Mouse (Mus musculus): ENCODE measurements around the gene Psme3. TPM values are rescaled to one million over a fixed set of nuclear protein-coding genes. Genes with fewer than 3 reads are reported as not detected.
A peak's percentile ranks its signal among the peaks of the same experiment; 100 is the strongest.

Psme3 gene
- total RNA-seq, 2 experiments from 2014 or later, result 122 to 145 TPM

GRCm38 (mm10) chr11:101351721-101352111 is 35.7 kb downstream of the Psme3 start:
- DNase-seq, result no peak

GRCm38 (mm10) chr11:101353436-101353835 is 37.4 kb downstream of the Psme3 start:
- DNase-seq, result no peak

GRCm38 (mm10) chr11:101354438-101355010 is 38.5 kb downstream of the Psme3 start:
- no peak for DNase-seq

GRCm38 (mm10) chr11:101355916-101356315 is 39.9 kb downstream of the Psme3 start:
- no peak for DNase-seq

GRCm38 (mm10) chr11:101357505-101358182 is 41.6 kb downstream of the Psme3 start:
- DNase-seq, result no peak

GRCm38 (mm10) chr11:101359776-101360175 is 43.8 kb downstream of the Psme3 start:
- no peak for DNase-seq

- no peak for DNase-seq
Measured at GRCm38 (mm10) chr11:101360651-101361113, 44.7 kb downstream of the Psme3 start.

GRCm38 (mm10) chr11:101364531-101364931 is 48.5 kb downstream of the Psme3 start:
- peak in 1 of 2 experiments; percentile 17 for DNase-seq

- peak; percentile 50 to 52 for DNase-seq
Measured at GRCm38 (mm10) chr11:101367326-101367935, 51.4 kb downstream of the Psme3 start, which contains the start of gene G6pc. TSS of gene G6pc (plus strand) at chr11:101367561.

- no peak for DNase-seq
Measured at GRCm38 (mm10) chr11:101370141-101370540, 54.1 kb downstream of the Psme3 start.

Small RNA genes within 50 kb of the gene (microRNA-seq; reads per million reads assigned to microRNA genes)
- not detected for gene Gm25593

Other genes starting within 250 kb of the Psme3 start
- gene Naglu, start 246.2 kb upstream of the Psme3 start, total RNA-seq (2021), result 10 to 100 TPM; 36.3 to 47.0 TPM
- gene Hsd17b1, start 237.8 kb upstream of the Psme3 start, total RNA-seq (2021), result 1 to 10 TPM; 1.5 to 3.3 TPM
- 100 to 1,000 TPM in 1 of 2 experiments, 10 to 100 TPM in 1; 71.3 to 111 TPM for gene Coasy, start 233.6 kb upstream of the Psme3 start, total RNA-seq (2021)
- 10 to 100 TPM; 50.1 to 63.1 TPM for gene Mlx, start 228.9 kb upstream of the Psme3 start, total RNA-seq (2021)
- 1 to 10 TPM; 5.8 to 6.6 TPM for gene Psmc3ip, start 220.8 kb upstream of the Psme3 start, total RNA-seq (2021)
- 10 to 100 TPM; 53.2 to 57.2 TPM for gene Retreg3, start 196.3 kb upstream of the Psme3 start, total RNA-seq (2021)
- 10 to 100 TPM; 41.3 to 42.7 TPM for gene Tubg1, start 196.3 kb upstream of the Psme3 start, total RNA-seq (2021)
- 1 to 10 TPM; 5.9 to 7.0 TPM for gene Tubg2, start 160.3 kb upstream of the Psme3 start, total RNA-seq (2021)
- 1 to 10 TPM; 4.6 to 4.9 TPM for gene Cntnap1, start 145.7 kb upstream of the Psme3 start, total RNA-seq (2021)
- 10 to 100 TPM; 21.5 to 30.0 TPM for gene Plekhh3, start 144.9 kb upstream of the Psme3 start, total RNA-seq (2021)
- under 1 TPM in 1 of 2 experiments, not detected in 1; 0.43 TPM for gene Ccr10, start 140.8 kb upstream of the Psme3 start, total RNA-seq (2021)
- 10 to 100 TPM; 30.0 to 37.7 TPM for gene Ezh1, start 89.8 kb upstream of the Psme3 start, total RNA-seq (2021)
- 10 to 100 TPM; 39.5 to 61.8 TPM for gene Ramp2, start 70.2 kb upstream of the Psme3 start, total RNA-seq (2021)
- gene Vps25, start 62.5 kb upstream of the Psme3 start, total RNA-seq (2021), result 100 to 1,000 TPM in 1 of 2 experiments, 10 to 100 TPM in 1; 90.6 to 121 TPM
- gene Wnk4, start 55.6 kb upstream of the Psme3 start, total RNA-seq (2021), result 1 to 10 TPM; 1.5 to 2.5 TPM
- under 1 TPM; 0.23 to 0.26 TPM for gene Cntd1, start 37.2 kb upstream of the Psme3 start, total RNA-seq (2021)
- 10 to 100 TPM; 69.2 to 75.4 TPM for gene Coa3, start 37.1 kb upstream of the Psme3 start, total RNA-seq (2021)
- 100 to 1,000 TPM; 150 to 159 TPM for gene Becn1, start 13.9 kb upstream of the Psme3 start, total RNA-seq (2021)
- gene Aoc2, start 8.8 kb downstream of the Psme3 start, total RNA-seq (2021), result 1 to 10 TPM; 4.6 to 7.1 TPM
- 10 to 100 TPM; 40.4 to 67.8 TPM for gene Aoc3, start 14.4 kb downstream of the Psme3 start, total RNA-seq (2021)
- gene G6pc, start 51.3 kb downstream of the Psme3 start, total RNA-seq (2021), result 1 to 10 TPM; 2.9 to 6.4 TPM
- 10 to 100 TPM; 30.1 to 35.2 TPM for gene Aarsd1, start 101.4 kb downstream of the Psme3 start, total RNA-seq (2021)
- 1 to 10 TPM; 2.6 to 5.6 TPM for gene Gm27029, start 108.6 kb downstream of the Psme3 start, total RNA-seq (2021)
- 10 to 100 TPM; 24.1 to 26.7 TPM for gene Rundc1, start 108.9 kb downstream of the Psme3 start, total RNA-seq (2021)
- 1 to 10 TPM; 2.6 to 3.4 TPM for gene Ptges3l, start 109.1 kb downstream of the Psme3 start, total RNA-seq (2021)
- gene Rpl27, start 126.1 kb downstream of the Psme3 start, total RNA-seq (2021), result 10 to 100 TPM; 77.7 to 94.3 TPM
- gene Ifi35, start 132.2 kb downstream of the Psme3 start, total RNA-seq (2021), result 10 to 100 TPM; 39.1 to 41.8 TPM
- gene Rnd2, start 148.8 kb downstream of the Psme3 start, total RNA-seq (2021), result 10 to 100 TPM; 10.2 to 11.6 TPM
- 100 to 1,000 TPM; 123 to 141 TPM for gene Vat1, start 150.0 kb downstream of the Psme3 start, total RNA-seq (2021)
- 1 to 10 TPM; 2.4 to 2.9 TPM for gene Brca1, start 235.7 kb downstream of the Psme3 start, total RNA-seq (2021)
- gene Nbr1, start 235.9 kb downstream of the Psme3 start, total RNA-seq (2021), result 100 to 1,000 TPM; 128 to 134 TPM

Data from adrenal gland, postnatal 36 days (tissue).